Mouse (Mus musculus): ENCODE data around the gene Kiss1. TPM values are rescaled to one million over a fixed set of nuclear protein-coding genes. Genes with fewer than 3 reads are reported as not detected.
A peak's percentile ranks its signal among the peaks of the same experiment; 100 is the strongest.

The Kiss1 gene
- total RNA-seq, 2 experiments from 2014 or later: not detected

DNA sequence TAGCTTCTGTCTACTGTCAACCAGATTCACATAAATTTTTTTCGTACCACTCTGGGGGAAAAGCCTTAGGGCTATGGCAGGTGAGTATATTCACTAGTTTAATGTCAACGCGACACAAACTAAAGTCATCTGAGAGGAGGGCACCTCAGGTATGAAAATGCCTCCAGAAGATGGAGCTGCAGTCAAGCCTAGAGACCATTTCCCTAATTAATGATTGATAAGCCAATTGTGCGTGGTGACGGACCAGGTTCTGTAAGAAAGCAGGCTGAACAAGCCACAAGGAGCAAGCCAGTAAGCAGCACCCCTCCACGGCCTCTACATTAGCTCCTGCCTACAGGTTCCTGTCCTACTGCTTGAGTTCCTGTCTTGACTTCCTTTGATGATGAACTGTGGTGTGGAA, 39.3 kb downstream of the Kiss1 start:
- DNase-seq (ENCODE audit: low spot score in 2 of 2): no peak

DNA sequence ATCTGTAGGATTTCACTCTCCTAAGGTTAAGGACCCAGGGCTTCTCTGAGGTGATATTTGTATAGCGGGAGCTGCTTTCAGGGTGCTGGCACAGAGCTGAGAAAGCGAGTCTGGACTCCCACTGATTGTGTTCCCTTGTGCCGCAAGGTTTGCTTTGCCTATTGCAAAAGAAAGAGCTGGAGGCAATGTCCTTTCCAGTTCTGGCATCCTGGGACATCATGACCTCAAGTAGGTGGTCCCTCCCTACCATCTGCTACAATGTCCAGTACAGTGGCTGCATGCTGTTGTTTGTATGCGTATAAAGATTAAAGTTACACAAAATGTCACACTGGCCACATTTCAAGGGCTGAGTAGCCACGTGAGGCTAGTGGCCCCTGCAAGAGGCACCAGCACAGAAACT, 40.4 kb downstream of the Kiss1 start:
- no peak for DNase-seq (ENCODE audit: low spot score in 2 of 2)

GRCm38 (mm10) chr1:133363276-133364021, 41.8 kb downstream of the Kiss1 start, which contains the start of gene Etnk2:
Etnk2 (plus strand) TSS chr1:133363572.
- DNase-seq (ENCODE audit: low spot score in 2 of 2): peak; percentile 68

DNA sequence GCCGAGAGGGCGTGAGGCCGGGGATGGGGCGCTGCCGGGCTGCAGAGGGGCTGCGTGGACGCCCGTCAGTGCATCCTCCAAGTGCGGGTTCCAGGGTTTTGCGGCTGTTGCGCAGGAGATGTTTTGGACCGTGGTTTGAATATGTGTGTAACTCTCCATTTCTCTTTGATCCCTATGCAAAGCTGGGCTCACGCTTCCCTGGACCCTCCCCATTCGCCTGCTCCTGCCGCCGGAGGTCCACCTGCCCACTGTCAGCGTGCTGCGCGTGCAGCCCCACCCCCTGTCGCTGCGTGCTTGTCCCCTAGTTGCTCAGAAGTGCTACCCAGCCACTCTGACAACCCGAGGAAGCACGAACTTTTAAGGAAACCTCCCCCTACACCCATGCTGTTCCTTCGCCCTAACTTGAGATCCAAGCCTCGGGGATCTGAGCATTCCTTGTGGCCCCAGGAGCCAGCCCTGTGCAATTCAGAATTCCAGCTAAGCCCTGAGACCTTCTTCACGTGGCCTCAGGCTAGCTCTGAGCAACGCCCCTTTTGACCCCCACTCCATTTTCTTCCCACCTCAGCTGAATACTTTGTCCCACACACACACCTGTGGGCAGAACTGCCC, 42.5 kb downstream of the Kiss1 start:
- no peak for DNase-seq (ENCODE audit: low spot score in 2 of 2)

DNA sequence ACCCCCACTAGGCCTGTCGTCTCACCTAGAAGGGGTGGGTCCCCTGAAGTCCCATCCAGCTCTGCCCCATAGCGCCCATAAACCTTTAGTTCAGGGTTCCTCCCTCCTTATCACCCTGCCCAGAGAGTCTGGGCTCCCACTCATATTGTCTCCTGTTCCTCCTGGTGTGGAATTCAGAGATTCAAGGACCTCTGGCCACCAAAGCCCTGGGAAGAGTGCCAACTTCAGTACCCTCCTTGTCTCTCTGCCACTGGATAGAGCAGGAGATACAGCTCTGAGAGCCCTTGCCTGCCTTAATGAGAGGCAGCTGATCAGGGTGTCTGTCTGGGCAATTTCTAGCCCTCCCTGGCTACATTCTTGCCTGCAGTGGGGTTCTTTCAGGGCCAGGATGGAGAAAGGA, 43.2 kb downstream of the Kiss1 start:
- DNase-seq (ENCODE audit: low spot score in 2 of 2): no peak

GRCm38 (mm10) chr1:133366951-133367605, 45.4 kb downstream of the Kiss1 start:
- DNase-seq (ENCODE audit: low spot score in 2 of 2): no peak

DNA sequence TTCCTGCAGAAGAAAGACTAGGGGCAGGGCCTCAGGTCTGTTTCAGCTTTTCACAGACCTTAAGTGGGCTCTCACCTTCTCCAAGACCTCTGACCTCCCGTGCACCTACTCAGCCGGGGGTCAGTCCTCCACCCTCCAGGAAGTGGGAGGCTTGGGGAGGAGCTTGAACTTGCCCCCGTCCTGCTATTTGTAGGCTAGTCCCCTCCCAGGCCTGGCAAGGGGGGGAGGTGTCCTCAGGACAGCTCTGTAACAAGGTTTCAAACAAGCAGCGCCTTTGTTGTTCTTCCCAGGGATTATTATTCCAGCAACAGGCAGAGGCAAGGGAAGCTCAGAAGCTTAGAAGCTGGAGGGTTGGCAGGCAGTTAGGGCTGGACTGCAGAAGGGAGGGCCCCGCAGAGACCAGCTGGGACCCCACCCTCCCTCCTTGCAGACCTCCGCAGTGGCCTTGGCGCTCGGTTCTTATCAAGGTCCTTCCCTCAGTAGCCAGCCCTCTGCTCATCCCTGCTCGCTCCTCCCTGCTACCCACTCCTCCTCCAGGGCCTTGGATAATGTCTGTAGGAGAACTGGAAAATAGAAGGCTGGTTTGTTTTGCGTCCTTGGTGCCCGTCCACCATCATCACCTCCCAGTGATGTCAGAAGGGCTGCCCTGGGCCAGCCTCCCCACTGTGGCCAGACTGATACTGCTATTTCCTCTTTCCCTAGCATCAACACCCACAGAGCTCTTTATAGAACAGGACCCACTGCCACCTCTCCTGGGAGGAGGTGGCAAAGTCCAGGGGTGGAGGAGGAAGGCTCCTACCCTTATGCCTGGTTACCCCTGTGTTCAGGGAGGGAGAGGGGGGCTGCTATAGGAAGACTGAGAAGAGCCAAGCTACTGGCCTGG, 46.2 kb downstream of the Kiss1 start:
- no peak for DNase-seq (ENCODE audit: low spot score in 2 of 2)

- no peak for DNase-seq (ENCODE audit: low spot score in 2 of 2)
Observed at GRCm38 (mm10) chr1:133368644-133369043, 47.0 kb downstream of the Kiss1 start.

DNA sequence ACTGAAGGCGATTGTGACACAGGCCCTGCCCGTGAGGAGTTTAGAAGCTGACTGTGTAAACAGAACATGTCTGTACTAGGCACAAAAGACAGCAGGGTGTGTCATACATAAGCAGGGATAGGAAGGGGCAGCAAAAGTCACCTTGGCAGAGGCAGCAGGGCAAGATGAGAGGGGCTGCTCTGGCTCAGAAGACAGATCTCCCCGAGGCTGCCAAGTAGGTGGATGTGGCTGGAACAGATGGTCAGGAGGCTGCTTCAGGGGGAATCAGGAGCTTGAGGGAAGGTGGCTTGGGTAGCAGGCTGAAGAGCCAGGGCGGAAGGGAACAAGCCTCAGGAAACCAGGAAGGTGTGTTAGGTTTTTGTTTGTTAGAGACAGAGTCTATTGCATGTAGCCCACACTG, 48.7 kb downstream of the Kiss1 start:
- DNase-seq (ENCODE audit: low spot score in 2 of 2): no peak

- DNase-seq (ENCODE audit: low spot score in 2 of 2): no peak
Observed at GRCm38 (mm10) chr1:133371431-133371830, 49.8 kb downstream of the Kiss1 start.

DNA sequence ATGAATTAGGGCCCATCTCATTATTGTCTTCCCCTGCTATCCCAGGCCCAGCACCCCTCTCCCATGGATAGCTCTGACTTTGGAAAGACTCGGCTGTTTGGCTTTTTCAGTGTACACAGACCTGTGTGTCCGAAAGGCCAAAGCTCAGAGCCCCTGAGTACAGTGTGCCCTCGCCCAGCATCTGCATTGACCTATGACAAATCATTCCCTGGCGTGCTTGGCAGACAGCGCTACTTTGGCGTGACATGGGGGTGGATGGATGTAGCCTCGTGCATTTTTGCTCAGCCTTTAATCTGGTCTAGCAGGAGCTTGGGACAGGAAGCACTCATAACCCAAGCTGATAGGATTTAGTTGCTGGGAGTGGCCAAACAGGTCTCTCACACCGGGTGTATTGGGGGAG, 50.4 kb downstream of the Kiss1 start:
- no peak for DNase-seq (ENCODE audit: low spot score in 2 of 2)

- no peak for DNase-seq (ENCODE audit: low spot score in 2 of 2)
Observed at GRCm38 (mm10) chr1:133375696-133376346, 54.1 kb downstream of the Kiss1 start.

GRCm38 (mm10) chr1:133377547-133377946, 55.9 kb downstream of the Kiss1 start:
- no peak for DNase-seq (ENCODE audit: low spot score in 2 of 2)

Other genes starting within 250 kb of the Kiss1 start
- 10 to 100 TPM; 45.3 to 45.9 TPM for gene Ppp1r15b, start 190.7 kb upstream of the Kiss1 start, total RNA-seq (2021)
- 10 to 100 TPM; 48.6 to 51.9 TPM for gene Plekha6, start 157.7 kb upstream of the Kiss1 start, total RNA-seq (2021)
- gene Golt1a, start 12.1 kb upstream of the Kiss1 start, total RNA-seq (2021): not detected
- under 1 TPM in 1 of 2 experiments, not detected in 1; 0.28 TPM for gene Ren1, start 28.6 kb downstream of the Kiss1 start, total RNA-seq (2021)
- gene Etnk2, start 41.7 kb downstream of the Kiss1 start, total RNA-seq (2021): 1 to 10 TPM; 5.3 to 5.9 TPM
- gene Sox13, start 102.5 kb downstream of the Kiss1 start, total RNA-seq (2021): 10 to 100 TPM; 11.3 to 11.5 TPM